Mouse (Mus musculus): ENCODE measurements around the gene Ptbp3. TPM values are rescaled to one million over a fixed set of nuclear protein-coding genes. Genes with fewer than 3 reads are reported as not detected.

The Ptbp3 gene
- polyA plus RNA-seq, 1 experiment from 2014 or later = 47.8 TPM

Other genes starting within 250 kb of the Ptbp3 start
- 2.1 and 3.9 TPM in 2 replicates for gene Susd1, start 110.7 kb downstream of the Ptbp3 start, polyA plus RNA-seq (2015; fragmentation: Nextera tagmentation; extraction: Ambion mirVana)
- gene Hsdl2, start 32.2 kb upstream of the Ptbp3 start, polyA plus RNA-seq (2015; fragmentation: Nextera tagmentation; extraction: Ambion mirVana) = 27.8 and 28.0 TPM in 2 replicates
- gene E130308A19Rik, start 76.8 kb upstream of the Ptbp3 start, polyA plus RNA-seq (2015; fragmentation: Nextera tagmentation; extraction: Ambion mirVana) = 12.5 and 16.1 TPM in 2 replicates